ENCODE assay signal across 26 mouse cellular contexts in the genomic region with DNA sequence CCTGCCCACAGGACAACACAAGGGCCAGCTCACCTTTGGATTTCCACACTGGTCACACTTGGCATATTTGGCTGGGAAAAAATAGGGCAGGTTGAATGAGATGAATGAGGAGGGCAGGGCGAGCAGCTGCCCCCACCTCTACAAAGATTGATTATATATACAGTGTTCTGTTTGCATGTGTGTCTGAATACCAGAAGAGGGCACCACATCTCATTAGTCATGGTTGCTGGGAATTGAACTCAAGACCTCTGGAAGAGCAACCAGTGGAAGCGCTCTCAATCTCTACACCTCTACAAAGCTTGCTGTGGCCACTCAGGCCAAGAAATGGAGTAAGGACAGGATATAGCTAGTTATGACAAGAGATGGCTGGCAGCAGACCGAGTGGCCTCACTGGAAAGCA. TPM values are rescaled to one million over a fixed set of nuclear protein-coding genes. Genes with fewer than 3 reads are reported as not detected.
A peak's percentile ranks its signal among the peaks of the same experiment; 100 is the strongest.
DNase-seq lines count a peak whose midpoint lies in the region; ATAC-seq and TF ChIP-seq lines count a peak whose summit lies in the region.
"Had no signal": no experiment of that assay in that cellular context is flagged by ENCODE, and none has a peak within 500 bp of the region (broad histone marks: within the 10 kb centered on the region; RNA-seq: fewer than 3 reads in every experiment).

No protein-coding gene starts in this region.

- no peak overlapping the region for H3K27ac ChIP-seq in hindbrain, postnatal 0 days
- H3K27ac ChIP-seq in hindbrain, embryonic 13.5 days, result no peak overlapping the region
- H3K27ac ChIP-seq in liver, adult 2 months (replicated peaks; ENCODE audit: insufficient read depth, low read depth, low read length), result no peak overlapping the region
- H3K27ac ChIP-seq: heart, embryonic 10.5 days; heart, embryonic 15.5 days; hindbrain, embryonic 12.5 days; kidney, postnatal 0 days; limb, embryonic 12.5 days; liver, embryonic 15.5 days; lung, embryonic 15.5 days; midbrain, embryonic 15.5 days had no signal

- peak; percentile 4 for DNase-seq in cerebellum, adult 11-12 months
- no peak for DNase-seq in cerebellum, postnatal 36 days
- no peak for DNase-seq in hindbrain, postnatal 0 days (ENCODE audit: low spot score)
- peak; percentile 69 for DNase-seq in liver, adult 2 months (ENCODE audit: extremely low read depth, low read depth, low spot score)
- DNase-seq in liver, result no peak
- peak; percentile 29 for DNase-seq in 416B (ENCODE audit: low read depth)
- DNase-seq: adrenal gland, postnatal 14 days; cerebellum, adult 11 months; cerebellum, postnatal 14 days; kidney, adult 18-20 months; kidney, postnatal 4 days; lung, postnatal 4 days; spleen, adult 18-20 months; thymus, adult 18-20 months; thymus, postnatal 25 days had no signal

- TF ChIP-seq POLR2A in liver, adult 2 months (IDR thresholded peaks at IDR 0.05; ENCODE audit: extremely low read depth, insufficient read depth, low read length), result no peak

- peak; percentile 29; the same call in 1 of the 2 replicates for TF ChIP-seq CTCF in hindbrain, postnatal 0 days (IDR thresholded peaks at IDR 0.05; ENCODE audit: low read depth)
- no peak for TF ChIP-seq CTCF in liver, adult 2 months (IDR thresholded peaks at IDR 0.05; ENCODE audit: low read depth, low read length)

- H3K9me3 ChIP-seq in hindbrain, postnatal 0 days (ENCODE audit: low read length), result no peaks in the 10 kb centered on the region
- H3K9me3 ChIP-seq in hindbrain, embryonic 13.5 days, result no peaks in the 10 kb centered on the region
- H3K9me3 ChIP-seq: heart, embryonic 10.5 days; heart, embryonic 15.5 days; hindbrain, embryonic 12.5 days; limb, embryonic 12.5 days; liver, embryonic 15.5 days; lung, embryonic 15.5 days; midbrain, embryonic 15.5 days had no signal

- peaks cover 4% of the 10 kb centered on the region; the same call in 1 of the 2 replicates for H3K79me2 ChIP-seq in liver, adult 2 months (ENCODE audit: control insufficient read depth, insufficient read depth, low read length)

- whole genome bisulfite sequencing in hindbrain, postnatal 0 days, result 87% methylated on average over 3 of the region's 3 CpGs
- WGBS in hindbrain, embryonic 13.5 days, result 87% methylated on average over 3 of the region's 3 CpGs
- 67% methylated on average over 3 of the region's 3 CpGs for WGBS in liver, adult 2 months

- no peak overlapping the region for H3K9ac ChIP-seq in hindbrain, postnatal 0 days (replicated peaks; ENCODE audit: low read length)
- H3K9ac ChIP-seq in hindbrain, embryonic 13.5 days, result no peak overlapping the region
- no peak overlapping the region for H3K9ac ChIP-seq in liver, adult 2 months (ENCODE audit: low read depth, low read length)
- H3K9ac ChIP-seq: heart, embryonic 15.5 days; hindbrain, embryonic 12.5 days; limb, embryonic 12.5 days; liver, embryonic 15.5 days; lung, embryonic 15.5 days; midbrain, embryonic 15.5 days had no signal

- H3K4me2 ChIP-seq in hindbrain, postnatal 0 days (ENCODE audit: low read depth, low read length), result no peak overlapping the region
- no peak overlapping the region for H3K4me2 ChIP-seq in hindbrain, embryonic 13.5 days
- H3K4me2 ChIP-seq: heart, embryonic 15.5 days; hindbrain, embryonic 12.5 days; limb, embryonic 12.5 days; liver, embryonic 15.5 days; lung, embryonic 15.5 days; midbrain, embryonic 15.5 days had no signal

- H3K36me3 ChIP-seq in hindbrain, postnatal 0 days (ENCODE audit: insufficient read depth, low read length), result peaks cover 58% of the 10 kb centered on the region
- peaks cover 84% of the 10 kb centered on the region for H3K36me3 ChIP-seq in hindbrain, embryonic 13.5 days
- peaks cover 37% of the 10 kb centered on the region for H3K36me3 ChIP-seq in liver, adult 2 months (ENCODE audit: control insufficient read depth, insufficient read depth, low read length)

- no peak overlapping the region for H3K4me3 ChIP-seq in hindbrain, postnatal 0 days (ENCODE audit: low read length)
- H3K4me3 ChIP-seq in hindbrain, embryonic 13.5 days, result no peak overlapping the region
- no peak overlapping the region for H3K4me3 ChIP-seq in liver, adult 2 months (ENCODE audit: insufficient read depth, low read depth, low read length)
- H3K4me3 ChIP-seq: heart, embryonic 10.5 days; heart, embryonic 15.5 days; hindbrain, embryonic 12.5 days; limb, embryonic 12.5 days; liver, embryonic 15.5 days; lung, embryonic 15.5 days; midbrain, embryonic 15.5 days had no signal

- H3K4me1 ChIP-seq in hindbrain, postnatal 0 days (ENCODE audit: insufficient read depth, low read length), result 0 out of 2 replicates have a peak, but pooled peaks cover 7% of the 10 kb centered on the region
- peaks cover 18% of the 10 kb centered on the region for H3K4me1 ChIP-seq in hindbrain, embryonic 13.5 days (replicated peaks)
- peaks cover 7% of the 10 kb centered on the region for H3K4me1 ChIP-seq in liver, adult 2 months (ENCODE audit: control insufficient read depth, insufficient read depth, low read length)

- no peak for ATAC-seq in hindbrain, postnatal 0 days
- no peak for ATAC-seq in hindbrain, embryonic 13.5 days (ENCODE audit: low FRiP score)
- ATAC-seq in megakaryocyte, adult 5-6 weeks (ENCODE audit: poor library complexity, severe bottlenecking), result no peak
- ATAC-seq: forebrain, embryonic 14.5 days; midbrain, embryonic 15.5 days had no signal

- H3K27me3 ChIP-seq in hindbrain, postnatal 0 days (ENCODE audit: insufficient read depth, low read length), result no peaks in the 10 kb centered on the region
- no peaks in the 10 kb centered on the region for H3K27me3 ChIP-seq in hindbrain, embryonic 13.5 days
- H3K27me3 ChIP-seq in liver, adult 2 months (ENCODE audit: control insufficient read depth, insufficient read depth, low read length), result no peaks in the 10 kb centered on the region
- H3K27me3 ChIP-seq: heart, embryonic 15.5 days; hindbrain, embryonic 12.5 days; limb, embryonic 12.5 days; liver, embryonic 15.5 days; lung, embryonic 15.5 days; midbrain, embryonic 15.5 days had no signal

RNA-seq across cellular contexts. Expression of a gene that starts 5.7 kb away (rescaled TPM):
- total RNA-seq in hindbrain, postnatal 0 days (2014; rRNA removed), result 304 and 314 TPM in 2 replicates
- polyA plus RNA-seq in hindbrain, postnatal 0 days (2015; fragmentation: Nextera tagmentation; extraction: Ambion mirVana), result 234 and 242 TPM in 2 replicates
- polyA plus RNA-seq in hindbrain, embryonic 13.5 days (2015; fragmentation: Nextera tagmentation; extraction: Ambion mirVana), result 265 and 274 TPM in 2 replicates
- total RNA-seq in liver, adult 2 months (2014; rRNA removed), result 81.9 and 89.7 TPM in 2 replicates
- polyA plus RNA-seq in liver, adult 2 months (2012; rRNA removed), result 97.9 and 99.5 TPM in 2 replicates
- 51.4 and 70.1 TPM in 2 replicates for total RNA-seq in megakaryocyte, adult 5-6 weeks (2015)
- 52.1 and 56.3 TPM in 2 replicates for total RNA-seq in megakaryocyte, adult 5-6 weeks (2017)

RNA-seq across cellular contexts. Expression of a gene that starts 5.8 kb away (rescaled TPM):
- 93.6 and 97.0 TPM in 2 replicates for total RNA-seq in hindbrain, postnatal 0 days (2014; rRNA removed)
- polyA plus RNA-seq in hindbrain, postnatal 0 days (2015; fragmentation: Nextera tagmentation; extraction: Ambion mirVana), result 94.6 and 107 TPM in 2 replicates
- 98.0 and 98.5 TPM in 2 replicates for polyA plus RNA-seq in hindbrain, embryonic 13.5 days (2015; fragmentation: Nextera tagmentation; extraction: Ambion mirVana)
- total RNA-seq in liver, adult 2 months (2014; rRNA removed), result 3.1 and 5.7 TPM in 2 replicates
- polyA plus RNA-seq in liver, adult 2 months (2012; rRNA removed), result 25.1 and 28.3 TPM in 2 replicates
- 10.4 and 14.5 TPM in 2 replicates for total RNA-seq in megakaryocyte, adult 5-6 weeks (2015)
- total RNA-seq in megakaryocyte, adult 5-6 weeks (2017), result 3.3 and 5.7 TPM in 2 replicates

RNA-seq across cellular contexts. Expression of a gene that starts 6.4 kb away (rescaled TPM):
- total RNA-seq in hindbrain, postnatal 0 days (2014; rRNA removed), result 36.3 and 48.5 TPM in 2 replicates
- polyA plus RNA-seq in hindbrain, postnatal 0 days (2015; fragmentation: Nextera tagmentation; extraction: Ambion mirVana), result 40.4 and 42.2 TPM in 2 replicates
- polyA plus RNA-seq in hindbrain, embryonic 13.5 days (2015; fragmentation: Nextera tagmentation; extraction: Ambion mirVana), result 45.6 and 48.6 TPM in 2 replicates
- 52.1 and 52.4 TPM in 2 replicates for total RNA-seq in liver, adult 2 months (2014; rRNA removed)
- 69.7 and 70.6 TPM in 2 replicates for polyA plus RNA-seq in liver, adult 2 months (2012; rRNA removed)
- total RNA-seq in megakaryocyte, adult 5-6 weeks (2015), result 46.1 and 51.8 TPM in 2 replicates
- total RNA-seq in megakaryocyte, adult 5-6 weeks (2017), result 24.0 and 31.1 TPM in 2 replicates

RNA-seq across cellular contexts. Expression of a gene that starts 27.2 kb away (rescaled TPM):
- total RNA-seq in hindbrain, postnatal 0 days (2014; rRNA removed), result 0.42 and 1.3 TPM in 2 replicates
- 1.9 and 2.5 TPM in 2 replicates for polyA plus RNA-seq in hindbrain, postnatal 0 days (2015; fragmentation: Nextera tagmentation; extraction: Ambion mirVana)
- 0.94 and 2.1 TPM in 2 replicates for polyA plus RNA-seq in hindbrain, embryonic 13.5 days (2015; fragmentation: Nextera tagmentation; extraction: Ambion mirVana)
- total RNA-seq in liver, adult 2 months (2014; rRNA removed), result 0.54 and 0.55 TPM in 2 replicates
- polyA plus RNA-seq in liver, adult 2 months (2012; rRNA removed), result 0.07 and 0.12 TPM in 2 replicates
- total RNA-seq in megakaryocyte, adult 5-6 weeks (2015), result 10.5 and 11.9 TPM in 2 replicates
- 7.6 and 8.8 TPM in 2 replicates for total RNA-seq in megakaryocyte, adult 5-6 weeks (2017)

RNA-seq across cellular contexts. Expression of a gene that starts 34.5 kb away (rescaled TPM):
- total RNA-seq in hindbrain, postnatal 0 days (2014; rRNA removed), result 474 and 499 TPM in 2 replicates
- polyA plus RNA-seq in hindbrain, postnatal 0 days (2015; fragmentation: Nextera tagmentation; extraction: Ambion mirVana), result 48.9 and 54.4 TPM in 2 replicates
- polyA plus RNA-seq in hindbrain, embryonic 13.5 days (2015; fragmentation: Nextera tagmentation; extraction: Ambion mirVana), result 67.9 and 69.7 TPM in 2 replicates
- 198 and 203 TPM in 2 replicates for total RNA-seq in liver, adult 2 months (2014; rRNA removed)
- 639 and 935 TPM in 2 replicates for polyA plus RNA-seq in liver, adult 2 months (2012; rRNA removed)
- 14.0 and 19.2 TPM in 2 replicates for total RNA-seq in megakaryocyte, adult 5-6 weeks (2015)
- 10.5 and 13.3 TPM in 2 replicates for total RNA-seq in megakaryocyte, adult 5-6 weeks (2017)

Comparison
In these comparisons a context has a peak if more than half of its experiments do, and no peak if none do; other contexts are left out.
1. DNase-seq: peak in cerebellum, adult 11-12 months (single experiment), liver, adult 2 months (single experiment) and 416B (single experiment); none in cerebellum, postnatal 36 days (0 of 2), hindbrain, postnatal 0 days (single experiment) and liver (single experiment).